Mouse (Mus musculus) ES-E14 (cell line): ENCODE results near the gene Hrc.

Experiments
- CHD2 ChIP-seq: IDR thresholded peaks from 2 replicates; pipeline ENCODE4 v1.6.1; 2014; ENCODE audit warnings: mild to moderate bottlenecking, low read depth, low read length, inconsistent platforms
- ZNF384 ChIP-seq: IDR thresholded peaks from 2 replicates; pipeline ENCODE4 v1.6.1; 2012; ENCODE audit warnings: low read depth, low read length, inconsistent platforms

GRCm38 (mm10) chr7:45302626-45303025 lies 32.5 kb upstream of the Hrc start:
- no peak for TF ChIP-seq CHD2
- no peak for TF ChIP-seq ZNF384
